Mouse (Mus musculus): ENCODE data around the gene Prrt1. TPM values are rescaled to one million over a fixed set of nuclear protein-coding genes. Genes with fewer than 3 reads are reported as not detected.

The Prrt1 gene
- total and polyA plus RNA-seq, 2 experiments from 2014 or later: 11.4 to 15.1 TPM

GRCm38 (mm10) chr17:34621006-34621405, 8.3 kb upstream of the Prrt1 start:
- 94% methylated on average over 8 of the region's 8 CpGs for WGBS
- ATAC-seq: no peak
- H3K27me3 ChIP-seq (ENCODE audit: insufficient read depth, low read length): no peaks in the 10 kb centered on the region
- H3K36me3 ChIP-seq (ENCODE audit: insufficient read depth): peaks cover 31% of the 10 kb centered on the region
- DNase-seq: no peak
- H3K4me1 ChIP-seq (ENCODE audit: insufficient read depth): peaks cover under 1% of the 10 kb centered on the region; the same call in 1 of the 2 replicates
- no peak overlapping the region for H3K4me2 ChIP-seq (ENCODE audit: low read depth)
- no peaks in the 10 kb centered on the region for H3K9me3 ChIP-seq (ENCODE audit: low read length)
- no peak overlapping the region for H3K9ac ChIP-seq
- no peak overlapping the region for H3K4me3 ChIP-seq (ENCODE audit: low read depth, low read length)
- H3K27ac ChIP-seq (ENCODE audit: low read depth, low read length): no peak overlapping the region
- TF ChIP-seq CTCF (IDR thresholded peaks at IDR 0.05; ENCODE audit: low read depth): no peak

GRCm38 (mm10) chr17:34623161-34623560, 6.2 kb upstream of the Prrt1 start:
- WGBS: 81% methylated on average over 9 of the region's 9 CpGs
- Histone ChIP-seq H3K36me3 (ENCODE audit: insufficient read depth) (peaks cover 24% of the 10 kb centered on the region), H3K27me3 (ENCODE audit: insufficient read depth, low read length) (no peaks in the 10 kb centered on the region), H3K4me3 (ENCODE audit: low read depth, low read length) (no peak overlapping the region), H3K27ac (ENCODE audit: low read depth, low read length) (no peak overlapping the region), H3K4me2 (ENCODE audit: low read depth) (no peak overlapping the region), H3K4me1 (ENCODE audit: insufficient read depth) (peaks cover 10% of the 10 kb centered on the region), H3K9ac (no peak overlapping the region), H3K9me3 (ENCODE audit: low read length) (no peaks in the 10 kb centered on the region)
- no peak for ATAC-seq
- no peak for DNase-seq
- peak; percentile 46 for TF ChIP-seq CTCF (IDR thresholded peaks at IDR 0.05; ENCODE audit: low read depth)

GRCm38 (mm10) chr17:34624981-34625380, 4.4 kb upstream of the Prrt1 start:
- DNase-seq (no peak), ATAC-seq (no peak)
- peaks cover 22% of the 10 kb centered on the region for H3K36me3 ChIP-seq (ENCODE audit: insufficient read depth)
- H3K27ac ChIP-seq (ENCODE audit: low read depth, low read length): no peak overlapping the region
- H3K9me3 ChIP-seq (ENCODE audit: low read length): no peaks in the 10 kb centered on the region
- H3K4me3 ChIP-seq (ENCODE audit: low read depth, low read length): no peak overlapping the region
- no peak overlapping the region for H3K9ac ChIP-seq
- H3K4me1 ChIP-seq (ENCODE audit: insufficient read depth): peaks cover 21% of the 10 kb centered on the region
- H3K27me3 ChIP-seq (ENCODE audit: insufficient read depth, low read length): no peaks in the 10 kb centered on the region
- 98% methylated on average over 3 of the region's 3 CpGs for WGBS
- no peak for TF ChIP-seq CTCF (IDR thresholded peaks at IDR 0.05; ENCODE audit: low read depth)
- no peak overlapping the region for H3K4me2 ChIP-seq (ENCODE audit: low read depth)

- peak overlapping the region; percentile 92 for H3K4me2 ChIP-seq (ENCODE audit: low read depth)
- DNase-seq (no peak), ATAC-seq (no peak)
- H3K9me3 ChIP-seq (ENCODE audit: low read length): no peaks in the 10 kb centered on the region
- TF ChIP-seq CTCF (IDR thresholded peaks at IDR 0.05; ENCODE audit: low read depth): no peak
- peaks cover 17% of the 10 kb centered on the region for H3K36me3 ChIP-seq (ENCODE audit: insufficient read depth)
- WGBS: 53% methylated on average over 16 of the region's 16 CpGs
- peak overlapping the region; percentile 54 for H3K9ac ChIP-seq
- no peak overlapping the region for H3K27ac ChIP-seq (ENCODE audit: low read depth, low read length)
- no peaks in the 10 kb centered on the region for H3K27me3 ChIP-seq (ENCODE audit: insufficient read depth, low read length)
- H3K4me1 ChIP-seq (ENCODE audit: insufficient read depth): peaks cover 21% of the 10 kb centered on the region
- peak overlapping the region; percentile 55 for H3K4me3 ChIP-seq (ENCODE audit: low read depth, low read length)
Observed at GRCm38 (mm10) chr17:34626062-34626772, 3.1 kb upstream of the Prrt1 start.

- peak; percentile 66 for DNase-seq
- peak overlapping the region; percentile 55 for H3K4me3 ChIP-seq (ENCODE audit: low read depth, low read length)
- 2% methylated on average over 18 of the region's 18 CpGs for WGBS
- peak; percentile 70 for TF ChIP-seq CTCF (IDR thresholded peaks at IDR 0.05; ENCODE audit: low read depth)
- H3K27ac ChIP-seq (ENCODE audit: low read depth, low read length): peak overlapping the region; percentile 92
- peak overlapping the region; percentile 54 for H3K9ac ChIP-seq
- H3K4me1 ChIP-seq (ENCODE audit: insufficient read depth): peaks cover 26% of the 10 kb centered on the region
- H3K36me3 ChIP-seq (ENCODE audit: insufficient read depth): peaks cover 17% of the 10 kb centered on the region
- no peaks in the 10 kb centered on the region for H3K9me3 ChIP-seq (ENCODE audit: low read length)
- peak overlapping the region; percentile 92 for H3K4me2 ChIP-seq (ENCODE audit: low read depth)
- peak; percentile 42 for ATAC-seq
- H3K27me3 ChIP-seq (ENCODE audit: insufficient read depth, low read length): no peaks in the 10 kb centered on the region
Observed at GRCm38 (mm10) chr17:34626773-34627092, 2.6 kb upstream of the Prrt1 start.

GRCm38 (mm10) chr17:34627093-34627942, 2.0 kb upstream of the Prrt1 start:
- DNase-seq: peak; percentile 92
- Histone ChIP-seq H3K9ac (peak overlapping the region; percentile 54), H3K27me3 (ENCODE audit: insufficient read depth, low read length) (no peaks in the 10 kb centered on the region), H3K9me3 (ENCODE audit: low read length) (no peaks in the 10 kb centered on the region), H3K4me3 (ENCODE audit: low read depth, low read length) (peak overlapping the region; percentile 55), H3K27ac (ENCODE audit: low read depth, low read length) (peak overlapping the region; percentile 92), H3K4me2 (ENCODE audit: low read depth) (peak overlapping the region; percentile 92), H3K4me1 (ENCODE audit: insufficient read depth) (peaks cover 28% of the 10 kb centered on the region), H3K36me3 (ENCODE audit: insufficient read depth) (peaks cover 14% of the 10 kb centered on the region)
- no peak for TF ChIP-seq CTCF (IDR thresholded peaks at IDR 0.05; ENCODE audit: low read depth)
- ATAC-seq: peak; percentile 80
- WGBS: 1% methylated on average over 37 of the region's 45 CpGs

Data from forebrain, postnatal 0 days (tissue).